Mouse (Mus musculus) left cerebral cortex, adult 2 months (tissue): ENCODE results near the gene Klhl9. TPM values are rescaled to one million over a fixed set of nuclear protein-coding genes. Genes with fewer than 3 reads are reported as not detected.
A peak's percentile ranks its signal among the peaks of the same experiment; 100 is the strongest.

Source experiments
- DNase-seq, 2 experiments: peaks; one replicate each; pipeline ENCODE4 v3.0.0; 2021 to 2022; ENCODE audit warnings: low spot score in 2 of 2, mixed read lengths in 1 of 2; ENCODE audit errors: extremely low spot score in 1 of 2
- H3K27ac ChIP-seq: fragments of 200-600 bp; 2 replicates; pipeline ENCODE4 v1.8.1; 2022
- H3K4me3 ChIP-seq: fragments of 200-600 bp; 2 replicates; pipeline ENCODE4 v1.8.1; 2022
- CTCF ChIP-seq: fragments of 200-600 bp; IDR thresholded peaks from 2 replicates; pipeline ENCODE4 v1.8.1; 2022; ENCODE audit warnings: antibody characterized with exemption, mild to moderate bottlenecking, moderate library complexity
- intact Hi-C: fragments of 180-260 bp; cut with DNase I; formaldehyde crosslinking; loops from one replicate; pipeline ENCODE4 v1.15.1; 2025
- total RNA-seq, 2 experiments: library from RNA; stranded (reverse); gene quantifications; 2 replicates each; pipeline ENCODE4 v1.2.3; 2021

Gene Klhl9
- total RNA-seq, 2 experiments from 2014 or later = 96.7 to 97.8 TPM

DNA sequence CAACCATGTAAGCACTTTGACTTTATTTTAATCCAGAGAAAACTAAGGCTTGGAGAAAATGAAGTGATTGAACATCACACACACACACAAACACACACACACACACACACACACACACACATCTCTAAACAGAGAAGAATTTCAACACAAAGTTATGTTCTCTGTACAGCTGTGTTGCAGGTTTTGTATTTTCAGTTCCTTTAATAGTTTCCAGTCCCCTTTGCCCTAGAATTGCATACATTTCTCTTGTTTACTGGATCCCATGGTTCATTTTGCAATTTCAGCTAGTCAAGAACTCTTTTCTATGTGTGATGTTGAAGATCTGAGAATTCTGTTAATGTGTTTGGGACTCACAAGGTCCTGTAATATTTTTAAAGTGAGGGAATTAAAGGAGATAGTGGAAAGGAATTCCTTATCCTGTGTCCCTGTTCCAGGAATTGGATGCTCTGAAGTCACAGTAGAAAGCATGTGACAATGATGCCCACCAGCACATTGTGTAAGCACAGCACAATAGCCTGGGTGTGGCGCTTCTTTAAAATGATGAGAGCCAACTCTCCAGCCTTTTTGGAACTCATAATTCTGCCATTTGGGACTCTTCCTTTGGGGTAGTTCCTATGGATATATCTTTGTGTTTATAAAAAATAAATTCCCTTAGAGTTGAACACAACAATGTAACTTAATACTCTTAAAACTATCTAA lies 15.0 kb downstream of the Klhl9 start:
- no peak for TF ChIP-seq CTCF
- DNase-seq = no peak
- no peak overlapping the region for H3K4me3 ChIP-seq
- no peak overlapping the region for H3K27ac ChIP-seq
- intact Hi-C loops = no loop called here

- DNase-seq = no peak
- TF ChIP-seq CTCF = no peak
- intact Hi-C loops = no loop called here
- Histone ChIP-seq H3K4me3 (no peak overlapping the region), H3K27ac (no peak overlapping the region)
Observed at GRCm38 (mm10) chr4:88705924-88706323, 16.3 kb downstream of the Klhl9 start.

DNA sequence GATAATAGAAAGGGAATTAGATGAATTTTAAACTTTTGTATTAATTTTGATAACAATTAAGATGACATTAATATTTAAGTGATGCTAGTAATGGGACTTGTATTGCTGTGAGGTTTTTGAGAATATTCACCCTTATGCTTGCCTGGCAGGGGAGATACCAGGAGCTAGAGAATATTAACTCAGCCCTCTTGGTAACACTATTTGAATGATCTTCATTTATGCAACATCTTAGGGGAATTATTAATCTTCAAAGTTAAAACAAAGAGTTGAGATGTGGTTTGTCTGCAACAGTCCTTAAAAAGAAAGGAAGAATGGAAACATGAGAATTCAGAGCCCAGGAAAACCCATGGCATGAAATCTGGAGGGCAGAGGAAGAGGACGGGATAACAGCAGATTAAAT lies 23.0 kb downstream of the Klhl9 start:
- no peak for DNase-seq
- no peak for TF ChIP-seq CTCF
- H3K27ac ChIP-seq = no peak overlapping the region
- no peak overlapping the region for H3K4me3 ChIP-seq
- intact Hi-C loops = no loop called here

GRCm38 (mm10) chr4:88698781-88699180 lies 23.5 kb downstream of the Klhl9 start:
- intact Hi-C loops = no loop called here
- no peak for DNase-seq
- Histone ChIP-seq H3K4me3 (no peak overlapping the region), H3K27ac (no peak overlapping the region)
- no peak for TF ChIP-seq CTCF

GRCm38 (mm10) chr4:88697753-88698152 lies 24.5 kb downstream of the Klhl9 start:
- no peak for DNase-seq
- Histone ChIP-seq H3K27ac (no peak overlapping the region), H3K4me3 (no peak overlapping the region)
- TF ChIP-seq CTCF = no peak
- intact Hi-C loops = loop anchor here (2.0 kb wide), 1 partner anchor 29 kb away; no protein-coding TSS in a partner anchor

DNA sequence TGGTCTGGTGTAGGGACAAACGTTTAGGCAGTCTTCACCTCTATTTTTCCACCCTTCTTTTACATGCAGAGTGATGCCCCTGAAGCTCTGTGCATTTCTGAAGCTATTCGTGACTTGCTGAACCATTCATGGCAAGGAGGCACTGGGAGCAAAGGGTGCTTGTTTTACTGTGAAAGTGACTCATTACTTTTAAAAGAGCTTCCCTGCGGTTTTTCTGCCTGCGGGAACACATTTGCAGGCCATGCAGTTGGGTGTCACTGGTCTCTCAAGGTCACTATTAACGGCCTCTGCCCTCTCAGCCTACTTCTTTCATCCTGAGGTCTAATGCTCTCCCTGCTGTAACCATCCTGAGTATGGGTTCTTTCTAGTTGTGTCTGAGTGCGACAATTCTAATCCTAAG lies 25.2 kb downstream of the Klhl9 start:
- Histone ChIP-seq H3K4me3 (no peak overlapping the region), H3K27ac (no peak overlapping the region)
- intact Hi-C loops = loop anchor here (2.0 kb wide), 1 partner anchor 30 kb away; no protein-coding TSS in a partner anchor
- DNase-seq = no peak
- no peak for TF ChIP-seq CTCF

GRCm38 (mm10) chr4:88696237-88696884 lies 25.9 kb downstream of the Klhl9 start:
- DNase-seq = peak; percentile 62 to 75
- H3K27ac ChIP-seq = no peak overlapping the region
- H3K4me3 ChIP-seq = no peak overlapping the region
- intact Hi-C loops = loop anchor here (2.0 kb wide), 1 partner anchor 30 kb away; no protein-coding TSS in a partner anchor
- TF ChIP-seq CTCF = peak; percentile 99

DNA sequence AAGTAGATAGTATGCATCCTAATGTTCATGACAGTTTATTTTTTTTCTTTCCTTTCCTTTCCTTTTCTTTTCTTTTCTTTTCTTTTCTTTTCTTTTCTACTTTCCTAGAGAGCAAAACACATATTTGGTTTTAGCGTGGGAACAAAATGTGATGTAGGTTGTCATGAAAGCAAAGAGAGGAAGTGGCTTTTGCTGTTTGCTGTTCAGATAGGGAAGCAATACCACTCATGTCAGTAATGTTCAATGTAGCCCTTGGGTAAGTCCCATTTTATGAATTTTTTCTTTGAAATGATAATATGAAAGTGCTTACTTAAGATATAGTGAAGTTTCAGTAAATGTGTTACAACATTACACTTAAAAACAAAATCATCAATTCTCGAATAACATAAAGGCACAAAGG lies 28.9 kb downstream of the Klhl9 start:
- no peak overlapping the region for H3K4me3 ChIP-seq
- H3K27ac ChIP-seq = no peak overlapping the region
- no peak for TF ChIP-seq CTCF
- no peak for DNase-seq
- intact Hi-C loops = no loop called here

- intact Hi-C loops = no loop called here
- no peak for TF ChIP-seq CTCF
- no peak for DNase-seq
Observed at GRCm38 (mm10) chr4:88692537-88692936, 29.7 kb downstream of the Klhl9 start.

DNA sequence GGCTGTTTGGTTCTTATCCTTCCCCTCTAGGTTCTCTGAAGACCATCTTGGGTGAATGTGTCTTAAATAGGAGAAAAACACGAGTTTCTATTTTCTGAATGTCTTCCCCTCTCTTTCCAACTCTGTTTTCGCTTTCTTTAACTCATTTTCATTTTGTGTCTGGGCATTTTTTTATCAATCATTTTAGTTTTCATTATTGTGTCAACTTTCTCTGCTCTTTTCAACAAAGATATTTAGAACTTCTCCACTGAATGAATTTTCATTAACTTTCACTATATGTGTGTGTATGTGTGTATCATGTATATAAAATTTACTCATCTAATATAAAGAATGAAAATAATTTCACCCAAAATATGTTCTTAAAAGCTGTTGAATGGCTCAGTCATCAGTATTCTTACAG lies 31.0 kb downstream of the Klhl9 start, which contains the start of gene Ifnab:
TSS of gene Ifnab (minus strand) at position 101 of the 400 bp plus-strand sequence.
- no peak within 1 kb of the TSS for H3K27ac ChIP-seq
- no peak for DNase-seq
- TF ChIP-seq CTCF = no peak
- intact Hi-C loops = no loop called here
- no peak within 1 kb of the TSS for H3K4me3 ChIP-seq

More at GRCm38 (mm10) chr4:88692537-88692936, 29.7 kb downstream of the Klhl9 start:
- no peak overlapping the region for H3K4me3 ChIP-seq
- no peak overlapping the region for H3K27ac ChIP-seq

- Histone ChIP-seq H3K4me3 (no peak within 1 kb of the TSS), H3K27ac (no peak within 1 kb of the TSS)
- no peak for TF ChIP-seq CTCF
- DNase-seq = no peak
- intact Hi-C loops = no loop called here
Observed at GRCm38 (mm10) chr4:88683812-88684211, 38.5 kb downstream of the Klhl9 start, which contains the start of gene Ifna2. TSS of gene Ifna2 (minus strand) at chr4:88683912.

GRCm38 (mm10) chr4:88681353-88681752 lies 40.9 kb downstream of the Klhl9 start:
- H3K27ac ChIP-seq = no peak overlapping the region
- no peak for DNase-seq
- H3K4me3 ChIP-seq = no peak overlapping the region
- TF ChIP-seq CTCF = no peak
- intact Hi-C loops = no loop called here

- intact Hi-C loops = no loop called here
- Histone ChIP-seq H3K4me3 (no peak overlapping the region), H3K27ac (no peak overlapping the region)
- peak in 1 of 2 experiments; percentile 25 for DNase-seq
- TF ChIP-seq CTCF = peak; percentile 68
Observed at GRCm38 (mm10) chr4:88680362-88680761, 41.9 kb downstream of the Klhl9 start.
